Mouse (Mus musculus): Measurements from ENCODE around the gene Gm43738. TPM values are rescaled to one million over a fixed set of nuclear protein-coding genes. Genes with fewer than 3 reads are reported as not detected.

Gene Gm43738
- not detected in 2 replicates for polyA plus RNA-seq (2015; fragmentation: Nextera tagmentation; extraction: Ambion mirVana)

- Histone ChIP-seq H3K9me3 (no peaks in the 10 kb centered on the region), H3K27me3 (no peaks in the 10 kb centered on the region), H3K27ac (peak within 1 kb of the TSS; percentile 82), H3K36me3 (peaks cover 37% of the 10 kb centered on the region), H3K9ac (peak within 1 kb of the TSS; percentile 67), H3K4me3 (peak within 1 kb of the TSS; percentile 62), H3K4me1 (peaks cover 32% of the 10 kb centered on the region), H3K4me2 (peak within 1 kb of the TSS; percentile 84)
- ATAC-seq (ENCODE audit: insufficient number of reproducible peaks, low FRiP score, low TSS enrichment, low read depth), result no peak
- WGBS, result 33% methylated on average over 7 of the region's 7 CpGs
These were observed at the start of gene Gm43738 for GRCm38 (mm10) chr3:89100811-89101210. Gm43738 (minus strand) TSS chr3:89101099.

GRCm38 (mm10) chr3:89148567-89148966, 47.7 kb upstream of the Gm43738 start:
- Histone ChIP-seq H3K27me3 (peaks cover 58% of the 10 kb centered on the region), H3K9ac (no peak overlapping the region), H3K4me1 (peaks cover 7% of the 10 kb centered on the region), H3K9me3 (no peaks in the 10 kb centered on the region), H3K4me3 (no peak overlapping the region), H3K36me3 (no peaks in the 10 kb centered on the region), H3K4me2 (no peak overlapping the region), H3K27ac (no peak overlapping the region)
- 71% methylated on average over 14 of the region's 14 CpGs for WGBS
- ATAC-seq (ENCODE audit: insufficient number of reproducible peaks, low FRiP score, low TSS enrichment, low read depth), result no peak

GRCm38 (mm10) chr3:89147979-89148311, 47.0 kb upstream of the Gm43738 start:
- H3K9ac ChIP-seq, result 0 out of 2 replicates have a peak overlapping the region, but pooled peaks have one; percentile 23
- ATAC-seq (ENCODE audit: insufficient number of reproducible peaks, low FRiP score, low TSS enrichment, low read depth), result no peak
- peak overlapping the region; percentile 29 for H3K4me3 ChIP-seq
- 7% methylated on average over 15 of the region's 15 CpGs for WGBS
- peaks cover 58% of the 10 kb centered on the region for H3K27me3 ChIP-seq
- H3K4me2 ChIP-seq, result peak overlapping the region; percentile 57
- no peaks in the 10 kb centered on the region for H3K9me3 ChIP-seq
- no peaks in the 10 kb centered on the region for H3K36me3 ChIP-seq
- H3K4me1 ChIP-seq, result peaks cover 7% of the 10 kb centered on the region
- H3K27ac ChIP-seq, result no peak overlapping the region

GRCm38 (mm10) chr3:89147101-89147978, 46.4 kb upstream of the Gm43738 start:
- peaks cover 54% of the 10 kb centered on the region for H3K27me3 ChIP-seq
- peaks cover 7% of the 10 kb centered on the region for H3K4me1 ChIP-seq
- H3K4me3 ChIP-seq, result peak overlapping the region; percentile 29
- peak overlapping the region; percentile 57 for H3K4me2 ChIP-seq
- WGBS, result 16% methylated on average over 26 of the region's 26 CpGs
- H3K27ac ChIP-seq, result no peak overlapping the region
- no peak for ATAC-seq (ENCODE audit: insufficient number of reproducible peaks, low FRiP score, low TSS enrichment, low read depth)
- 0 out of 2 replicates have a peak overlapping the region, but pooled peaks have one; percentile 23 for H3K9ac ChIP-seq
- no peaks in the 10 kb centered on the region for H3K9me3 ChIP-seq
- H3K36me3 ChIP-seq, result no peaks in the 10 kb centered on the region

- H3K9ac ChIP-seq, result no peak overlapping the region
- WGBS, result 28% methylated on average over 8 of the region's 8 CpGs
- no peaks in the 10 kb centered on the region for H3K9me3 ChIP-seq
- H3K4me1 ChIP-seq, result peaks cover 7% of the 10 kb centered on the region
- peaks cover 46% of the 10 kb centered on the region for H3K27me3 ChIP-seq
- no peak overlapping the region for H3K27ac ChIP-seq
- no peak overlapping the region for H3K4me2 ChIP-seq
- no peak for ATAC-seq (ENCODE audit: insufficient number of reproducible peaks, low FRiP score, low TSS enrichment, low read depth)
- H3K36me3 ChIP-seq, result no peaks in the 10 kb centered on the region
- no peak overlapping the region for H3K4me3 ChIP-seq
These were observed 44.7 kb upstream of the Gm43738 start for GRCm38 (mm10) chr3:89145566-89145965.

- H3K9ac ChIP-seq, result no peak overlapping the region
These were observed 43.9 kb upstream of the Gm43738 start for GRCm38 (mm10) chr3:89144821-89145220.

GRCm38 (mm10) chr3:89136365-89136764, 35.5 kb upstream of the Gm43738 start:
- ATAC-seq (ENCODE audit: insufficient number of reproducible peaks, low FRiP score, low TSS enrichment, low read depth), result no peak
- 44% methylated on average over 9 of the region's 9 CpGs for WGBS
- peaks cover 5% of the 10 kb centered on the region for H3K4me1 ChIP-seq
- no peak overlapping the region for H3K9ac ChIP-seq
- peaks cover 13% of the 10 kb centered on the region; the same call in 1 of the 2 replicates for H3K27me3 ChIP-seq
- H3K4me3 ChIP-seq, result no peak overlapping the region
- H3K27ac ChIP-seq, result no peak overlapping the region
- no peak overlapping the region for H3K4me2 ChIP-seq
- no peaks in the 10 kb centered on the region for H3K36me3 ChIP-seq
- no peaks in the 10 kb centered on the region for H3K9me3 ChIP-seq

More at GRCm38 (mm10) chr3:89144821-89145220, 43.9 kb upstream of the Gm43738 start:
- 65% methylated on average over 10 of the region's 10 CpGs for WGBS
- Histone ChIP-seq H3K4me2 (no peak overlapping the region), H3K4me1 (peaks cover 7% of the 10 kb centered on the region), H3K36me3 (no peaks in the 10 kb centered on the region), H3K4me3 (no peak overlapping the region), H3K27me3 (peaks cover 39% of the 10 kb centered on the region), H3K27ac (no peak overlapping the region), H3K9me3 (no peaks in the 10 kb centered on the region)
- no peak for ATAC-seq (ENCODE audit: insufficient number of reproducible peaks, low FRiP score, low TSS enrichment, low read depth)

GRCm38 (mm10) chr3:89135958-89136357, 35.1 kb upstream of the Gm43738 start, which contains the start of gene Pklr:
Pklr (plus strand) TSS chr3:89136142.
- peaks cover 5% of the 10 kb centered on the region for H3K4me1 ChIP-seq
- no peaks in the 10 kb centered on the region for H3K36me3 ChIP-seq
- no peak for ATAC-seq (ENCODE audit: insufficient number of reproducible peaks, low FRiP score, low TSS enrichment, low read depth)
- no peak within 1 kb of the TSS for H3K27ac ChIP-seq
- peaks cover 13% of the 10 kb centered on the region; the same call in 1 of the 2 replicates for H3K27me3 ChIP-seq
- H3K9me3 ChIP-seq, result no peaks in the 10 kb centered on the region
- H3K4me2 ChIP-seq, result no peak within 1 kb of the TSS
- H3K9ac ChIP-seq, result no peak within 1 kb of the TSS
- H3K4me3 ChIP-seq, result no peak within 1 kb of the TSS
- WGBS, result 56% methylated on average over 3 of the region's 3 CpGs

GRCm38 (mm10) chr3:89133752-89134151, 32.9 kb upstream of the Gm43738 start:
- H3K27ac ChIP-seq, result no peak overlapping the region
- H3K27me3 ChIP-seq, result peaks cover 13% of the 10 kb centered on the region; the same call in 1 of the 2 replicates
- H3K4me1 ChIP-seq, result peaks cover 5% of the 10 kb centered on the region
- H3K9ac ChIP-seq, result no peak overlapping the region
- no peaks in the 10 kb centered on the region for H3K9me3 ChIP-seq
- no peaks in the 10 kb centered on the region for H3K36me3 ChIP-seq
- no peak overlapping the region for H3K4me3 ChIP-seq
- no peak for ATAC-seq (ENCODE audit: insufficient number of reproducible peaks, low FRiP score, low TSS enrichment, low read depth)
- WGBS, result 86% methylated on average over 1 of the region's 1 CpGs
- no peak overlapping the region for H3K4me2 ChIP-seq

- ATAC-seq (ENCODE audit: insufficient number of reproducible peaks, low FRiP score, low TSS enrichment, low read depth), result no peak
- no peak overlapping the region for H3K4me2 ChIP-seq
- H3K36me3 ChIP-seq, result no peaks in the 10 kb centered on the region
- peaks cover 13% of the 10 kb centered on the region; the same call in 1 of the 2 replicates for H3K27me3 ChIP-seq
- no peak overlapping the region for H3K27ac ChIP-seq
- no peaks in the 10 kb centered on the region for H3K9me3 ChIP-seq
- H3K4me1 ChIP-seq, result peaks cover 5% of the 10 kb centered on the region
- 77% methylated on average over 7 of the region's 7 CpGs for WGBS
- no peak overlapping the region for H3K9ac ChIP-seq
- no peak overlapping the region for H3K4me3 ChIP-seq
These were observed 32.2 kb upstream of the Gm43738 start for GRCm38 (mm10) chr3:89133063-89133450.

- Histone ChIP-seq H3K9ac (no peak overlapping the region), H3K36me3 (no peaks in the 10 kb centered on the region), H3K4me3 (peak overlapping the region; percentile 35), H3K27me3 (peaks cover 13% of the 10 kb centered on the region; the same call in 1 of the 2 replicates), H3K9me3 (no peaks in the 10 kb centered on the region), H3K4me2 (peak overlapping the region; percentile 64), H3K27ac (no peak overlapping the region), H3K4me1 (peaks cover 5% of the 10 kb centered on the region)
- WGBS, result 15% methylated on average over 30 of the region's 30 CpGs
- 0 out of 2 replicates have a peak, but pooled peaks have one; percentile 30 for ATAC-seq (ENCODE audit: insufficient number of reproducible peaks, low FRiP score, low TSS enrichment, low read depth)
These were observed 31.6 kb upstream of the Gm43738 start for GRCm38 (mm10) chr3:89132285-89133062.
